Mouse (Mus musculus): Measurements from ENCODE around the gene Gm47996.
"Not testable (repeated sequence)": the region's sequence is repeated elsewhere in the genome, so short reads cannot be mapped to it uniquely, and the experiment has no call there.

Gm47996 gene

DNA sequence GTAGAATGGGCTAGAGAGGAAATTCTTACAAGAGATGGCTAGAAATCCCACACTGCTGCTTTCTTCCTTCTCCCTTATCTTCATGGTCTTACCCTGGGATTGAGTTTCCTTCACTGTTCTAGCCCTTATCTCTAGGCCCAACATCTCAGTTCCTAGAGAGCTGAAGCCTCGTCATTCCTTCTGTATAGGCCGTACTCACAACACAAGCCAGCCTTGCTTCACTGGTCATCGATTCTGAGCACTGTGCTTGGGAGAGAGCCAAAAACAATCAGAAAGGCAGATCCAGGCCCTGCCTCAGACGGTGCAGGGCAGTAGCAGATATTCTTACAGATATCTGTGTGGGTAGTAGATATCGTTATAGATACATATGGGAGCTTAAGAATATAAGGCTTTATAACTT lies 1.4 kb upstream of the Gm47996 start:
- not testable (repeated sequence) for DNase-seq

DNA sequence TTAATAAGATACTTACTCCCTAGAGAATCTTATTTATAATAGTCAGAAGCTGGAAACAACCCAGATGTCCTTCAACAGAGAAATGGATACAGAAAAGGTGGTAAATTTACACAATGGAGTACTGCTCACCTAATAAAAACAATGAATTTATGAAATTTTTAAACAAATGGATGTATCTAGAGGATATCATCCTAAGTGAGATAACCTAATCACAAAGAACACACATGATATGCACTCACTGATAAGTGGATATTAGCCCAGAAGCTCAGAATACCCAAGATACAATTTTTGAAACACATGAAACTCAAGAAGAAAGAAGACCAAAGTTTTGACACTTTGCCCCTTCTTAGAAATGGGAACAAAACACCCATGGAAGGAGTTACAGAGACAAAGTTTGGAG lies 987 bp upstream of the Gm47996 start:
- DNase-seq, result not testable (repeated sequence)

DNA sequence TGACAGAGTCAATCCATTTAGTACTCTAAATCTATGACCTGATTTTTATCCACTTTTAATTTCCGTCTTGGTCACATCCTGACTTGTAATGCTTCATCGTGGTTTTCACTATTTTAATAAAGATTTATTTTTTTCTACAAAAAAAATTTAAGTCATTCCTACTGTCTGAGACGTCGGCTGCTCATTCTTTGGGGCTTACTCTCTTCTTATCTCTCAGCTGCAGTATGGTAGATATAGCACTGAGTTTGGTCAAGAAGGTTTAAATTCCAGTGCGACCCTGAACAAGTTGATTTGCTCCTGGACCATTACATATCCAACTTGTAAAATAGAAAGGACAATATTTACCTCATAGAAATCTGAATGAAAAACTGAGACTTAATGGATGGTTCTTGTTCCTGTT lies 1.7 kb downstream of the Gm47996 start:
- DNase-seq, result not testable (repeated sequence)

DNA sequence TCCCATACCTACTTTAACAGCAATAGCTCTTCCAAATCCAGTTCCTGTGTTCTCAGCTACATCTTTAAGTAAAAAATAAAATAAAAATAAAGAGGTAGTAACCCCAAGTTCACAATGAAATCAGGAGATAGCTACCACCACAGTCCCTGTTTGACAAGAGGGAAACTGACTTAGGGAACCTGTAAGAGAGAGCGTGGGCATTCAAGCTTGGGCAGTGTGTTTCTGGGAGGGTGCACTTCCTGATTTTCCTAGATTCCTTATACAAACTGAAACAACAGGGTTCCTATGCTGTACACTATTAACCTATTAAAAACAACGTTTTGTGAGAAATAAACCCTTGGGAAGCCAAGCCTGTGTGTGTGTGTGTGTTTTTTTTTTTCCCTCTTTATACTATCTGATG lies 4.9 kb downstream of the Gm47996 start:
- DNase-seq, result no peak

DNA sequence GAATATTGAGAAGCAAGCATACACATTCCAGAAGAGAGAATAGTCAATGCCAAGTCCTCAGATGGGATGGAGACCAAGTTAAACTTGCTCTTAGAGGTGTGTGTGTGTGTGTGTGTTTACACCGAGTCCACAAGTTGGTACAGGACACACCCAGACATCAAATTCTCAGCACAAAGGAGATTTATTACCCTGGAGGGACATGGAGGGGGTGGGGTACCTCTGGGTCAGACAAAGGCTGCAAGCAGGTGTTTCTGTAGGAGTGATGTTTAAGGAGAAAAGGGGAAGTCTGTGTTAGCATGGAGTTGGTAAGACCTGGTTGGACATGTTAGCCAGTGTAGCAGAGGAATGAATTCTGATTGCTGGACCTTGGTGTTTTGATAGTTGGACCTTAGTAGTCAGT lies 6.1 kb downstream of the Gm47996 start:
- DNase-seq, result peak; percentile 16

DNA sequence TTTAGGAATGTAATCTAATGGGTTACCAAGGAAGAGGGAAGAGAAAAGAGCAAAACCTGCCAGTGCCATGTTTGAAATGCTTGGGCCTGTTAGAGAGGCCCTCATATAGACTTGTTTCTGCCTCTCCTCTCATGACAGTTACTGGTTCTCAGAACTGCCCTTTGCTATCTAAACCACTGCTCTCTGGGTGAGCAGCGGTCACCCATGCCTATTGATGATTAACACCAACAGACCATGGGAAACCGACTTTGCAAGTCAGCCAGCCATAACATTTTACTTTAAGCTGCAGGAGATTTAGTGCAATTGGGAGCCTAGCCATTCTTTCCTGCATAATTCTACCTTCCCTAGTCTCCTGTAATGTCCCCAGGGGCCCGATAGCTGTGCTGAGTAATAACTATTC lies 6.5 kb downstream of the Gm47996 start:
- DNase-seq, result peak; percentile 80

DNA sequence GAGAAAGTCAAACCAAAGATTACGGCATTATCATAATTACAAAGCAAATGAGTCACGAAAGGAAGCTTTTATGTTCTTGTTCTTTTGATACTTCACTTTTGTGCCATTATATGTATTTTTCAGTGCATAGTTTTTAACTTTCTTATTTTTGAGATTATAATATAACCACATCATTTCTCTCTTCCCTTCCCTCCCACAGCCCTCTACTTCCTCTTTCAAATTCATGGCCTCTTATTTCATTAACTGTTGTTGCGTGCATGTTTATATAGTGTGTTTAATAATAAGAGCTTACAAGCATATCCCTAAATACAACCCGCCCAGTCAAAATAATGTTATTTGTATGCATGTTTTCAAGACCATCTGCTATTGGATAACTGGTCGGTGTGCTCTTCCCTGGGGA lies 9.1 kb downstream of the Gm47996 start:
- DNase-seq, result no peak

DNA sequence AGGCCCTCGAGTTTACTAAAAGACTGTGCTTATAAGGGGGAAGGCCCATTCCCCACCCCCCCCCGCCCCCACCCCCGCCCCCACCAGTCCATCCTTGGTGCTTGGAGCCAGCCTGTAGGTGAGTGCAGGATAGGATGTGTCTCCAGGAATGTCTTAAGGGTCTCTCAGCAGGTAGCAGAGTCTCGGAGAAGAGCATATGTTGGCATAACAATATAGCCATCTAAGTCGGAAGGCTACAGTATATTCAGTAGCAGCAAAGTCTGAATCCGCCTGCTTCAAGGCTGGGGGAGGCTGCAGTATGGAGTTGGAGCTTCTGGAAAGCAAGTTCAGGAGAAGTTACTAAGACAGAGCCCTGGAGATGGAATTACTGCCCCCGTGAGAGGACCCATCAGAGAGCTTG lies 10.2 kb downstream of the Gm47996 start:
- DNase-seq, result no peak

DNA sequence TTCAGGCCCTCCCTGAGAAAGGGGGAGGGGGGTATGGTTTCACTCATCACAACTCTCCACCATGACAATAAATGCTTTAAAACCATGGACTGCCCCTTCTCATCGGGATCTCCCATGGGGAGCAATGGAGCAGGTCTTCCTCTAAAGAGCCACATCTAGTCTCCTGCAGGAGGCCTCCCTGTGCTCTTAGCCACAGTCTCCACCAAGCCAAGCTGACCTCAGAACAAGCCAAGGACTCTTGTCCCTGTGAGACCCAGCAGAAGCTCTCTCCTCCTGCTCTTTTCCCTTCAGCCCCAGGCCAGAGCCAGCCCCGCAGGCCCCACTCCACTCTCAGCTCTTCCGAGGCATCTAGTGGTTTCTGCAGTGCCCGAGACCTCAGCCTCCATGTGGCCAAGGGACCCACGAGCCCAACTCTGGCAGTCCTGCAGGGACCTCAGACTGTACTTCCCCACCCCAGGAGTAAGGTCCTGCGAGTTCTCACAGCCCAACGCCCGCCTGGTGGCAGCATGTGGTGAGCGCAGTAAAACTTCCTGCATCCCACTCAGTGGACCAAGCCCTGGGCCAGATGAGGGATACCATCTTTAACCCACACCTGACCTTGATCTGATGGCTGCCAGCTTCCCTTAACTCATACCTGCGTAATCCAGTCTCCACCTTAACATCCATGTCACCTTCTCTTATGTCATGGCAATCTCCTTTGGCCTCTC lies 12.8 kb downstream of the Gm47996 start:
- no peak for DNase-seq

DNA sequence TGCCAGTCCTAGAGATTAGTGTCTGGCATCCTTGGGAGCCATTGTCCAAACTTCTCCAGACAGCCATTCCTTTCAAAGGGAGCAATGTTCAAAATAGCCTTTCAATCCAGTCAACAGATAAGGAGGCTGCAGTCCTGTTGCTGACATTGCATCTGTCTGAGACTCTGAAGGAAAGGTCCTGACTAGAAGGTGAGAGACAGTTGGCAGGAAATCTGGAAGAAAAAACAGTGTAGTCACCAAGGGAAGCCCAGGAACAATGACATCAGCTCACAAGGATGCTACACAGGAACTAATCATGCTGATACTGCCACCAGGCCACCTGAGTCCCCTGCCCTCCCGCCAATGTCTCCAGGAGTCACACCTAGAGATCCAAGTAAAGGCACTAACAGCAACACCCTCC lies 13.4 kb downstream of the Gm47996 start:
- no peak for DNase-seq

DNA sequence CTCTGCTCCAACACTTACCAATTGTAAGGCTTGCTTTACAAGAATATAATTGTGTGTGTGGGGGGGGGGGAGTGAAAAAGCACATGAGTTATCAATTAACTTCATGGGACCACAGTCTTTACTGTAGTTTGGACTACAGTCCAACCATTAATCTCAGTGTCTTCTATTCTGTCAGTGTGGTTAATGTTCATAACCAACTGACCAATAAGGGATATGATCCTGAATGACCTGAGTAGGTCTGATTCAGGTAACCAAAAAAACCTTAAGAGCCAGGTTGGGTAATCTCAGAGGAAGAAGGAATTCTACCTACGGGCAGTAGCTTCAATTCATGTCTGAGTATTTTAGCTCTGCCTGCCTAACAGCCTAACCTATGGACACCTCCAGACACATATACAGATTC lies 14.6 kb downstream of the Gm47996 start:
- no peak for DNase-seq

DNA sequence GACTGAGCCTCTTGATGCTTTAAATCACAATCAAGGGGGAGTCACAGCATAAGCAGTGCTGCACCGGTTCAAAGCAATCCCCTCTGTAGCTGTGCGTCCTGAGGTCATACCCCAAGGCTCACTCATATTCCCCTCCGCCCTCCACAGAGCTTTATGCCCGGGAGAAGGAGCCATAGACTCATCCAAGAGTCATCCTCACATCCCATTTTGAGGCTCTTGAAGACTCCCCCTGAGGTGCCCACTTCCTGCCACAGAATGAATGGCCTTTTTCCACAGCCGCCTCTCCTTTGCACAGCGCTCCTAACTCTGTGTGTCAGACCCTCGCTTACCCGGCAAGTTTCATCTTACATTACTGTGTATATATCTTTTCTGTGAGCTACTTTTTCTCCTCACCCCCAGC lies 17.6 kb downstream of the Gm47996 start:
- no peak for DNase-seq

DNA sequence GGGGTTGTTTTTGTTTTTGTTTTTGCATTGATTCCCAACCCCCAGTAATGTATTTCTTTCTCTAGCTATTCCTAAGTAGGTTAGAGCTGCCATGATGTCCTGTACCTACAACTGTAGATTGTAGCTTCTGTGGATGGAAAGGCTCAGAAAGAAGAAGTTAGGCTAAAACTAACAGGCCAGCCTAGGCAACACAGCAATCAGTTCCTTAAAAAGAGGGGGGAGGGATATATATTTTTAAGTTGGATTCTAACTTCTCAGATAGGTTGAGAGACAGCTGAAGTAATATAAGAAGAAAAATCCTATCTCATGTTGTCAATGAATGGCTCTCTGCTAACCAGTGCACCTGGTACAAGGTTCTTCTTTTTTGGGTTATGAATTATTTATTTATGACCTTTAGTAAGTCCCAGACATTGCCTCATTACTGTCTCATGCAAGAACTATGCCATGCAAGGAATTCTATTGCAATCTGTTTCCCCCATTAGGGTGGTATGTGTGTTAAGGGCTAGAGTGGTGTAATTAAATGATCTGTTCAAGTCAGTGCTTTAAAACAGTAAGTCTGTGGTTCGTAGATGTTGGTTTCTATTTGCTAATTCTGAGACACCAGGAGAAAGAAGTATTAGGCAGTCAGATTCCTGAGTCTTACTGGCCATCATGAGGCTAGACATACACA lies 18.5 kb downstream of the Gm47996 start:
- DNase-seq, result no peak

DNA sequence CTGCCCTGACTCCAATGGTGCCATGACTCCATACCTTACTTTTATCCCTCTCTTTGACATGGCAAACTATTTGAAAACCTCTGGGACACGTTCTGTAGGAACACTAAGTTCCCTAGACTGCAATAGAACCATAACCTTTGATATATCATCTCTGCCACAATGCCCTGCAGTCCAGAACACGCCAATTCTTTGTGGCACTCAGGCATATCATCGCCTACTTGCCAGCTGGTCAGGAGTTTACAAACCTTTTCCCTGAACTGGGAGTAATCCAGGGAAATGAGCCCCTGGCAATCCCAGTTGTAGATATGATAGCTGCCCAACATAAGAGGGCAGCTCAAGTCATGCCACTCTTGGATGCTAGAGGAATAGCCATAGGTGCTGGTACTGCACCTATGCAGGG lies 22.4 kb downstream of the Gm47996 start:
- no peak for DNase-seq

DNA sequence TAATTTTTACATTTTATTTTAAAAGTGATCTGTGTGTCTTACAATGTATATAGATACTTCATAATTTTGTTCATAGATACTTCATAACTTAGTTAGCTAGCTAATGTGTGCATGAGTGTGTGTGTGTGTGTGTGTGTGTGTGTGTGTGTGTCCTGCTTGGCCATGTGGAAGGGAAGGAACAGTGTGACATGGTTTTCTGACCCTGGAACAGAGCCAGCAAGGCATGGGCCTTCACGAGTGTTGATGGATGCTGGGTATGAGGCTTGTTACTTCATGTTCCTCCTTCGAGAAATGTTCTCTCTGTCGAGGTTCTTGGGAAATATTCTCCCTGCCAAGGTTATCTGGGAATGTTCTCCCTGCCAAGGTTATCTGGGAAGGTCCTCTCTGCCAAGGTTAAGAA lies 23.8 kb downstream of the Gm47996 start:
- DNase-seq, result no peak

DNA sequence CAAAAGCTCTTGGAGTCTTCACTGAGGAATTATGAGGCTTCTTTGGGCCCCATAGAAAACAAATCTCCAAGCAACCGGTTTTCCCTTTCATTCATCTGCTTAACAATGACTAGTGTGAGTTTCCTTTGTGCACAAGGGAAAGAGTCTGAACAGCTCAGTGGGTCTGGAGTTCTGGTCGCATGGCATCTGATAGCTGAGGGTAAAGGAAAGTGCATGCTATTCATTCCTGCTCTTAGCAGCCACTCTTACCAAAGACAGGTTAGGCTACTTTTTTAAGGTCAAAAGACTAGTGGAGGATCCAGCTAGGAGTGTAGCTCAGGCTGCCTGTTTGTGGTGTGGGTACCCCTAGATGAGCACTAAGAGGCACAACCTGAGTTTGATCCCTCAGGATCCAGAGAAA lies 25.6 kb downstream of the Gm47996 start:
- no peak for DNase-seq

DNA sequence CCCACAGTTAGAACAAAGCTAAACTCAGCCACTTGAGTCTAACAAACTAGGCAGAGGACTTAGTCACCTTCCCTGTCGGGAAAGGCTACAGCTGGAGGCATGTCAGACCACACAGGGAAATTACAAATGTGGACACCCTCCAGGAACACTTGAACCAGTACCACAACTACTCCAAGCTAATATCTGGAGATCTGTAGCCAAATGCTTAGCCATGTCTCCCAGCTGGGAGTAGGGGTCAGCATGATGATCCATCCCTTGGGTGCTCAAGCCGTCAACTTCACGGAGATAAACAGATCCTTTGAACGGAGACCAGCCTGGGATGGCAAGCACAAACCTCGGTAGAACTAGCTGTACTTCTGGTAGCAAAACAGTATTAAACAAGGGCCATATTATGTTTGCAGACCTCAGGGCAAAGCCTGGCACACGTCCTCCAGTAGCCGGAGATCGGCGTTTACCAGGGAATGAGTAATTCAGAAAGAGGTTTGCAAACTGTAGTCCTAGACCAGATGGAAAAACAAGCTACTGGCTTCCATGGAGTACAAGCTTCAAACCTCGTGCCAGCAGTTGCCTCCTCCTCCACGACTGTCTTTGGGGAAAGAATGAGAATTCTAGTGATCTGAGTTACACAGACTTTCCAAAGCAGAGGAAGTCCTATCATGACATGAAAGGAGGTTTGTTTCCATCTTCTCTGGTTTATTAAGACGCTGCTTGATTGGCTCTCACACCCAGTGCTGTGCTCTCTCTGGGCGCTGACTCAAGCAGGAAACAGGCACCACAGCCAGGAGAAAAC lies 26.4 kb downstream of the Gm47996 start:
- DNase-seq, result peak; percentile 32

DNA sequence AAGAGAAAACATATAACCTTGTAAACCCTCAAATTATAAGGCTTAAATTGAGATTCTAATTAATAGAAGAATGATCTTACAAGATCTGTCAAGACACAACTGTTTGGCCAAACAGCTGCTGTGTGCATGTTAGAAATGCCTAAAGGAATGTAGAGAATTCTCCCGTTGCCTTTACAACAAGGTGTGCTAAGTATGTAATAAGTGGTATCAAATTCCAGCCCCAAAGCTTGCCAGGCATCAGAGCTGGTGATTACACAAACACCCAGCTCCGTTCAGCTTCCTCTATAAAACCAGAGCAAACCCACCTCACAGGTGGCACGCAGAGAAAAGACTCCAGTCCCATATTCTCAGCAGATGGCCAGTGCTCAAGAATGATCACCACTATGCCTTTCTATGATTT lies 27.8 kb downstream of the Gm47996 start:
- DNase-seq, result no peak

DNA sequence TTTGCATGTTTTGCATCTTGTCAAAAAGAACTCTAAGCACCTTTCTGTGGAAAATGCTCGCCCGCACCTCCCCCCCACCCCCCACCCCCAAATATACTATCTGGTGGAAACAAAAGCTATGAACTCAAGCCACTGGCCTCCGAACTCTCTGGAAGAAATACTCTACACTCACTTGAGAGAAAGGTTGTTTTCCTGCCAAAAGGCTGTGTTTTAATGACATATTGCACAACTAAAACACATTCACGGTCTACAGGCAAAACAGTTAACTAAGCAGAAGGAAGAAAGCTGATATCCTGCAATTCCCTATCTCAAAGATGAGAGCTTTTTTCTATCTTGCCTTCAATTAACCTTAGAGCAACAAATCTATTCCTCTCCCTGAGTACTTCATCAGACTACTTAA lies 33.4 kb downstream of the Gm47996 start:
- DNase-seq, result no peak

DNA sequence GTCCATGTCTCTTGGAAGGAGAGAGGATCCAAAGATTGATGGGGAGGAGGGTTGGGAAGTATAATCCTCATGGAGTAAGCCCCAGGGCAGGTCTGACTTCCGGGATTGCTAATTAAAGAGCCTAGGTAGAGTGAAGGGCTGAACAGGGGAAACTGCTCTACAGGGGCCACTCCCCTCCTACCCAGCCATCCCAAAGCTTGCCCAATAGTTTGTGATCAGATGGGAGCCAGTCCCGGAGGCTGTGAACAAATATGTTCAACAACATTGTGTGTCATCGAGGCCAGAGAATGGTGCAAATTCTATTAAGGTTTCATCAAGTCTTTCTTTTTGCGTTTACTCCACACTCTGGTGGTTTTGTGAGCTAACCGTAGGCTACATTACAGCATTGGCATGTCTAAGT lies 34.1 kb downstream of the Gm47996 start:
- no peak for DNase-seq

DNA sequence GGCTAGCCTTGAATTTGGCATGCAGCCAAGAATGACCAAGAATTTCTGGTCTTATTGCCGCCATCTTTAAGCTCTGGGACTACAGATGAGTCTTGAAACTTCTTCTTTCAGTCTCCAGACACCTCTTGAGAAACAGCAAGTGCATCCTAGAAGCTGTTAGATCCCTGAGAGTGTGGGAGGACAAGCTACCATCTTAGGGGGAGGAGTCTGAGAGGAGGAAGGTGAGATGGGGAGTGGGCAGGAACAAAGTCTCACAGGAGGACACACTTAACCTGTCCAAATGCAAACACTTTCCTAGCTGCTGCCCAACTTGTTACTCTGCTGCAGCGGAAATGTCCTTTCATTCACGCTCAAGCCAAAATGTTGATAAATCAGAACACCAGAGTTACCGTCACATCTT lies 34.8 kb downstream of the Gm47996 start:
- DNase-seq, result no peak

DNA sequence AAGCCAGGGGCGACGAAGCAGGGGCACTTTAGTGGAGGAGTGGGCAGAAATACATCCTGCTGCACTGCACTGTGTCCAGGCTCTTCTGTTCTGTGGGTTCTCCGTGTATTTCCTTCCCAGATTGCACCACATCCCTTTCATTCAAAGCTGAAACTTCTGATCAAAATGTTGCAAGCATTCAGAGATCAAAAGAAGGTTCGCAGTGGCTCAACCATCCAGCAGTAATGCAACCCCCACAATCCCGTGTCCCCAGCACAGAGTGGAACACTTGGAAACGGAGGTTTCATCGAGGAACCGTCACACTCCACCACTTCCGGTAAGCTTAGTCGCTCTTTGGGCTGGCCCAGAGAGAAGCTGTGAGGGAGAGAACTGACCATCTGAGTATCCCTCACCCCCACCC lies 35.2 kb downstream of the Gm47996 start:
- no peak for DNase-seq

DNA sequence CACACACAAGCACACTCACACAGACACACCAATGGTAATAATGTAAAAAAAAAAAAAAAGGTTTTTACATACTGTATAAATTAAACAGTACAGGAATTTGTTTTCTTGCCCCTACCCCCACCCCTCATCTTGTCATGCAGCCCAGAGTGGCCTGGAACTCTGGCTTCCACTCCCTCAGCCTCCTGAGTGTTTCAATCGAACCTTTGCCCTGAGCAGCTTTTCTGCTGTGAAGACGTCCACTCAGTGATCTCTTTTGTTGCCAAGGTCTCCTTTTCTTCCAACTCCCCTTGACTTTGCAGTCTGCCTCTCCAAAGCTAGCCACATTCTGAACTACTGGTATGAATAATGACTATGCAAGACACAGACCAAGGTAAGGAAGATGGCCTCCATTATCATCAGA lies 35.9 kb downstream of the Gm47996 start:
- no peak for DNase-seq

DNA sequence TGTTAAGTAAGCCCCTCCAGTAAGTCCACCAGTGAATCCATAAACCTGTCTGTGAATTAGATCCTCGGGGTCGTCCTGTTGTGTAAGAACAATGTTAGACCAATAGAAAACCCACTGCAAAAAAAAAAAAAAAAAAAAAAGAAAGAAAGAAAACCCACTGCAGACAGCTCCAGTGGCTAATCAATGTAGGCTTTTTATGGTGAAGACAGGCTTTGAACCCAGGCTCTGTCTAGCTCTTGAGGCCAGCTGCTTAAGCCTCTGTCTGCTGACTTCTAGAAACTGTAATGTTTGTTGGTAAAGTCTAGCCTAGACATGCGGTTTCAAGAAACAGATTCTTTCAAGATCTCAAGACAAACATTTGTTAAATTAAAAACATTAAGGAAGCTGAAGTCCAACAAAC lies 40.2 kb downstream of the Gm47996 start:
- no peak for DNase-seq
